Mouse (Mus musculus): ENCODE measurements around the gene Plcl2. TPM values are rescaled to one million over a fixed set of nuclear protein-coding genes. Genes with fewer than 3 reads are reported as not detected.
"Not testable (repeated sequence)": the region's sequence is repeated elsewhere in the genome, so short reads cannot be mapped to it uniquely, and the experiment has no call there.

Gene Plcl2
- polyA plus RNA-seq, 1 experiment from 2014 or later: 1.5 TPM

DNA sequence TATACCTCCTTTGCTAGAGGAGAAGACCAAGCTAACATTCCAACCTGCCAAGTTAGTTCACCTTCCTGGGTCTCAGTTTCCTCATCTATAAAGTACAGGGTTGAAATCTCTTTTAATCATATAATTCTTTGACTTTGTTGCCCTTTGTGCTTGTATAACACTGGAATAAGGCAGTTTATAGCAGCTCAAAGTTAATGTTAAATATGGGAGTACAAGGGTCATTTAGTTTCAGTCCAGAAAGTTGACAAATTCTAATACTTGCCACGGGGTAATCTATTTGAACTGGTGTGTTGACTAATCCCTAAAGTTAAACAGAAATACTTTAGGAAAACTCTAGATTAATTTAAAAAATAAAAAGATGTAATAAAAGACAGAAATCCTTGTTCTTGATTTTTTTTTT lies 35.7 kb downstream of the Plcl2 start:
- Histone ChIP-seq H3K27me3 (ENCODE audit: control insufficient read depth, insufficient read depth, low read depth, low read length) (no peaks in the 10 kb centered on the region), H3K9ac (ENCODE audit: low read depth, low read length) (no peak overlapping the region), H3K4me3 (ENCODE audit: low read depth, low read length) (no peak overlapping the region), H3K9me3 (replicated peaks; ENCODE audit: control insufficient read depth, low read length) (no peaks in the 10 kb centered on the region), H3K27ac (ENCODE audit: low read length) (peak overlapping the region; percentile 67; the same call in 1 of the 2 replicates), H3K4me2 (ENCODE audit: low read depth, low read length) (no peak overlapping the region), H3K36me3 (ENCODE audit: control insufficient read depth, insufficient read depth) (no peaks in the 10 kb centered on the region), H3K4me1 (ENCODE audit: control insufficient read depth, low read depth, low read length) (no peaks in the 10 kb centered on the region)
- ATAC-seq (ENCODE audit: low read depth): peak; percentile 78
- 47% methylated on average over 1 of the region's 1 CpGs for WGBS (ENCODE audit: insufficient replicate concordance)

DNA sequence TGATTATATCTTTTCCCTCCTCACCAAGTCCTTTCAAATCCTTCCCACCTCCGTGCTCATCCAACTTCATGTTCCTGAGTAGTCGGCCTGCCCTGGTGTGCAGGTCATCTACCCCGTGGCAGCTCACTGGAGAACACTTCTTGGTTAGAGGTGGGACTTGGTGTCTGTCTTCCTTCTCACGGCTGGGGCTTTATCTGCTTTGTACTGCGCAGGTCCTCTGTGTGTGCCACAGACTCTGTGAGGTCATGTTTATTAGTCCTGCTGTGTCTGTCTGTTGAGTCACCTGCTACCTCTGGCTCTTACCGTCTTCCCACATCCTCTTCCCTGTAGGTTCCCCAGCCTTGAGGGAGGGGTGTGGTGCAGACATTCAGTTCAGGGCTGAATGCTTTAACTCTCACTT lies 36.1 kb downstream of the Plcl2 start:
- H3K27me3 ChIP-seq (ENCODE audit: control insufficient read depth, insufficient read depth, low read depth, low read length): no peaks in the 10 kb centered on the region
- H3K36me3 ChIP-seq (ENCODE audit: control insufficient read depth, insufficient read depth): no peaks in the 10 kb centered on the region
- no peak overlapping the region for H3K4me3 ChIP-seq (ENCODE audit: low read depth, low read length)
- no peaks in the 10 kb centered on the region for H3K4me1 ChIP-seq (ENCODE audit: control insufficient read depth, low read depth, low read length)
- H3K27ac ChIP-seq (ENCODE audit: low read length): peak overlapping the region; percentile 67; the same call in 1 of the 2 replicates
- H3K9me3 ChIP-seq (replicated peaks; ENCODE audit: control insufficient read depth, low read length): no peaks in the 10 kb centered on the region
- 37% methylated on average over 6 of the region's 6 CpGs for WGBS (ENCODE audit: insufficient replicate concordance)
- peak; percentile 85 for ATAC-seq (ENCODE audit: low read depth)
- no peak overlapping the region for H3K4me2 ChIP-seq (ENCODE audit: low read depth, low read length)
- H3K9ac ChIP-seq (ENCODE audit: low read depth, low read length): no peak overlapping the region

DNA sequence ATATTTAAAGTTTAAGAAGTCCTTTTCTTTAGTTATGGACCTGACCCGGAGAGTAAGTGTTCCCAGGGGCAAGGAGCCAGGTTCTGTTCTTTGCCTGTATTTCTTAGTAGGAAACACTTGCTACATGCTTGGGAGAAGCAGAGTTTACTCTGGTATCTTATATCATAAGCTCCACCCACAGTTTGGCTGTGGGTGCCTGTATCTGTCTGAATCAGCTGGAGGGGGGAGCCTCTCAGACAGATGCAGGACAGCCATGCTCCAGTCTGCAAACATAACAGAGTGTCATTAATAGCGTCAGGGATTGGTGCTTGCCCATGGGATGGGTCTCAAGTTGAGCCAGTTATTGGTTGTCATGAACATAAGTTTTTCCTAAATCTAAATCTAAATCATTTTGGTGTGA lies 42.9 kb downstream of the Plcl2 start:
- H3K27ac ChIP-seq (ENCODE audit: low read length): no peak overlapping the region
- no peaks in the 10 kb centered on the region for H3K9me3 ChIP-seq (replicated peaks; ENCODE audit: control insufficient read depth, low read length)
- no peak overlapping the region for H3K4me2 ChIP-seq (ENCODE audit: low read depth, low read length)
- peak; percentile 60 for ATAC-seq (ENCODE audit: low read depth)
- no peak overlapping the region for H3K9ac ChIP-seq (ENCODE audit: low read depth, low read length)
- WGBS (ENCODE audit: insufficient replicate concordance): 41% methylated on average over 2 of the region's 2 CpGs
- H3K36me3 ChIP-seq (ENCODE audit: control insufficient read depth, insufficient read depth): no peaks in the 10 kb centered on the region
- no peaks in the 10 kb centered on the region; the same call in none of the 2 replicates for H3K4me1 ChIP-seq (ENCODE audit: control insufficient read depth, low read depth, low read length)
- H3K4me3 ChIP-seq (ENCODE audit: low read depth, low read length): no peak overlapping the region
- H3K27me3 ChIP-seq (ENCODE audit: control insufficient read depth, insufficient read depth, low read depth, low read length): no peaks in the 10 kb centered on the region

DNA sequence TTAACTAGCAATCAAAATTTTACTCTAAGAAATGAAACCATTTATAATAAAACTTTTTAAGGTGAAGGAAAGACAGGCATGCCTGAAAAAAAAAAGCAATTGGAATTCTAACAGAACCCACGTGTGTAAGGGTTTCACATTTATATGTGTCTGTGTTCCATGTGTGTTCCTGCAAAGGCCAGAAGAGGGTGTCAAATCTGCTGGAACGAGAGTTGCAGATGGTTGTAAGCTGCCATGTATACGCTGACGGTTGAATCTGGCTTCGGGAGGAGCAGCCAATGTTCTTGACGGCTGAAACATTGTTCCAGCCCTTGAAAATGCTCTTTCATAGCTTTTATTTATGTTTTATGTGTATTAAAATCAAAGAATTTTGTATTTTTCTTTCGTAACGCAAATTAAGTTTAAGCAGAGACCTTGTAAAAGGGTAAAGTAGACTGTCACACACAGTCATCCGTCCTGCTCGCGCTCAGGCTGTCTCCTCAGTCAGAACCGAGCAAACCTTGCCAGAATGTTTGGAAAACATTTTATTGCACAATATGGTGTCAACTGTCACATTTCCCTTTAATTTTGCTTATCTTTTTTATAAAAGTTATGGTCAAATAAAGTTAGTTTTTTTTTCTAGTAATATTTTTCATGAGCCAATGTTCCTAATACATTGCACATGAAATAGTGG lies 48.5 kb downstream of the Plcl2 start:
- Histone ChIP-seq H3K9me3 (replicated peaks; ENCODE audit: control insufficient read depth, low read length) (no peaks in the 10 kb centered on the region), H3K4me1 (ENCODE audit: control insufficient read depth, low read depth, low read length) (no peaks in the 10 kb centered on the region), H3K9ac (ENCODE audit: low read depth, low read length) (no peak overlapping the region), H3K36me3 (ENCODE audit: control insufficient read depth, insufficient read depth) (no peaks in the 10 kb centered on the region), H3K27me3 (ENCODE audit: control insufficient read depth, insufficient read depth, low read depth, low read length) (no peaks in the 10 kb centered on the region), H3K4me2 (ENCODE audit: low read depth, low read length) (no peak overlapping the region), H3K27ac (ENCODE audit: low read length) (no peak overlapping the region), H3K4me3 (ENCODE audit: low read depth, low read length) (no peak overlapping the region)
- no peak for ATAC-seq (ENCODE audit: low read depth)
- WGBS (ENCODE audit: insufficient replicate concordance): 73% methylated on average over 12 of the region's 12 CpGs

DNA sequence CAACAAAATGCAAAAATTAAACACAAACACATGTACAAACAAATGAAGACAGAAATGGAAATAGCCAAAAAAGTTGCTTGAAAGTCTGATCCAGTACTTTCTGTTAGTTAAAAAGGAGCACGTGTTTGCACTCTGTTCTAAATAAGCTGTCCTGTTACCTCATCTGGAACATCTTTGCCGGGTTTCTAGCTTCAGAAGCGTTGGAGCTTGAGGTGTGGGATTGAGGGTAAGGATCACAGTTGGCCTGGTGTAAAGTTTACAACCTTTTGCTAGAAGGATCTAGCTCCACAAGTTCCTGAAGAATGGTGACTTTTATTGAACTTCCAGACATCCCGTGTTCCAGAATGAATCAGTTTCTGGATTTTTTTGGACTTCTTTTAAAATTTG lies 49.0 kb downstream of the Plcl2 start:
- H3K27ac ChIP-seq (ENCODE audit: low read length): no peak overlapping the region

DNA sequence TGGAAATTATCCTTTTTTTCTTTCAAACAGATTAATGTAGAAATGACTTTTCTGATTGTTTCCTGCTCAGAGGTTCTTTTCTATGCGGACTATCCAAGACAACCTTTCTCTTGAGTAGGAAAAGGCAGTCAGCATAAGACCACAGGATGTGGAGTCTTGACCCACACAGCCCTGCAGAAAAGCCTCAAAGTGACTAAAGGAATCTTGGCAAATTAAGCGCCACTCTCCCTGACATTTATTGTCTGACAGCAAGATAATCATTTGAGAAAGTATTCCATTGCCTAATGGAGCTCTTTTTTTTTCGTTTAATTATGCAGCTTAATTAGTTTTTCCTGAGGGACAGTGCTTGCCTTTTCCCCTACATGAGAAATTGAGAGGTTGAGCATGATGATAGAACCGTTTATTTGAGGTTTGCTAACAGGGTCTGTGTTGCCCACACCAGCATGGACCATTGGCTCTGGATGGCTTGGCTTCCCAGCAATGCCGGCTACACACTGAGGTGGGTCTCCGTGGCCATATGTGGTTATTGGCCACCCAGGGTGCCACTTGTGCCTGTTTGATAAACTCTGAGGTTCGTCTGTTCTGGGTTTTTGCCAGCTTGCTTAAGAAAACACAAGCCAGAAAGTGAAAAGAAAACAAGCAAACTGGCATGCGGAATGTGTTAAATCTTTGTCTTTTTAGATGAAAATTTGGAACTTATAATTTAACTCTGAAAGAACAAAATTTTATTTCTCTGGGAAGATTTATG lies 56.3 kb downstream of the Plcl2 start:
- no peak for ATAC-seq (ENCODE audit: low read depth)
- WGBS (ENCODE audit: insufficient replicate concordance): 46% methylated on average over 8 of the region's 8 CpGs

More for the DNA sequence above, 49.0 kb downstream of the Plcl2 start:
- no peaks in the 10 kb centered on the region for H3K36me3 ChIP-seq (ENCODE audit: control insufficient read depth, insufficient read depth)
- H3K4me2 ChIP-seq (ENCODE audit: low read depth, low read length): no peak overlapping the region
- no peak overlapping the region for H3K9ac ChIP-seq (ENCODE audit: low read depth, low read length)
- no peak overlapping the region for H3K4me3 ChIP-seq (ENCODE audit: low read depth, low read length)
- 63% methylated on average over 4 of the region's 4 CpGs for WGBS (ENCODE audit: insufficient replicate concordance)
- ATAC-seq (ENCODE audit: low read depth): no peak
- no peaks in the 10 kb centered on the region for H3K4me1 ChIP-seq (ENCODE audit: control insufficient read depth, low read depth, low read length)
- H3K9me3 ChIP-seq (replicated peaks; ENCODE audit: control insufficient read depth, low read length): no peaks in the 10 kb centered on the region
- no peaks in the 10 kb centered on the region for H3K27me3 ChIP-seq (ENCODE audit: control insufficient read depth, insufficient read depth, low read depth, low read length)

DNA sequence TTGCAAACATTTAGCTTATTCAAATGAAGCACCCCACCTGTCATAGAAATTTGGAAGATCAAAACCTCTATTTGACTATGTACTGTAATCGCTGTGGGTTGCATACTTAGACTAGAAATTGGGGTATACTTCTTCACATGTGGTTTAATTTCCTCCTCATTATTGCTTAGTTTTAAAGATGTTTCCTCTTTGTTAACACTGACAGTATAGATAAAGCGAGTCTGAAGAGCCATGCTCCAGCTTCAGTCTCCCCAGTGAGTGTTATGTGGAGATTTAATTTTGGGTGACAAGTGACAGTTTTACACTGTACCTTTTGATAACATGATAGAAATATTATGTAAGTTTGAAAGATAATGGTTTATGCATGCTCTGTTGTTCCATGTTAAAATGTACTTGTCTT lies 59.6 kb downstream of the Plcl2 start:
- no peaks in the 10 kb centered on the region for H3K36me3 ChIP-seq (ENCODE audit: control insufficient read depth, insufficient read depth)
- no peak overlapping the region for H3K27ac ChIP-seq (ENCODE audit: low read length)
- H3K27me3 ChIP-seq (ENCODE audit: control insufficient read depth, insufficient read depth, low read depth, low read length): no peaks in the 10 kb centered on the region
- no peaks in the 10 kb centered on the region for H3K9me3 ChIP-seq (replicated peaks; ENCODE audit: control insufficient read depth, low read length)
- no peak overlapping the region for H3K9ac ChIP-seq (ENCODE audit: low read depth, low read length)
- no peak overlapping the region for H3K4me2 ChIP-seq (ENCODE audit: low read depth, low read length)
- no peaks in the 10 kb centered on the region; the same call in 1 of the 2 replicates for H3K4me1 ChIP-seq (ENCODE audit: control insufficient read depth, low read depth, low read length)
- WGBS (ENCODE audit: insufficient replicate concordance): 31% methylated on average over 2 of the region's 2 CpGs
- no peak for ATAC-seq (ENCODE audit: low read depth)
- H3K4me3 ChIP-seq (ENCODE audit: low read depth, low read length): no peak overlapping the region

More for the DNA sequence above, 56.3 kb downstream of the Plcl2 start:
- Histone ChIP-seq H3K36me3 (ENCODE audit: control insufficient read depth, insufficient read depth) (no peaks in the 10 kb centered on the region), H3K4me3 (ENCODE audit: low read depth, low read length) (no peak overlapping the region), H3K4me2 (ENCODE audit: low read depth, low read length) (no peak overlapping the region), H3K9ac (ENCODE audit: low read depth, low read length) (no peak overlapping the region), H3K27me3 (ENCODE audit: control insufficient read depth, insufficient read depth, low read depth, low read length) (no peaks in the 10 kb centered on the region), H3K4me1 (ENCODE audit: control insufficient read depth, low read depth, low read length) (no peaks in the 10 kb centered on the region), H3K9me3 (replicated peaks; ENCODE audit: control insufficient read depth, low read length) (no peaks in the 10 kb centered on the region), H3K27ac (ENCODE audit: low read length) (no peak overlapping the region)

DNA sequence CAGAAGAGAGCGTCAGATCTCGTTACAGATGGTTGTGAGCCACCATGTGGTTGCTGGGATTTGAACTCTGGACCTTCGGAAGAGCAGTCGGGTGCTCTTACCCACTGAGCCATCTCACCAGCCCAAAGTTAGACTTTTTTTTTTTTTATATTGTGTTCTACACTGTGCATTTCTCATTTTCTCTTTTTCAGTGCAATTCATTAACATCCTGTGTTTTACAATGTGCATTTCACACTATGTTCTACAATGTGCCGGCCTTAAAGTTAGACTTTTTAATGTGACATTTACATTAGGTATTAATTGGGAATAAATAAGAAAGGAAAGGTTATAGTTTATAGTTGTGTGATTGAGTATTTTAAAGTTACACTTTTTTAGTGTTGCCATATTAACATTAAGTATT lies 61.0 kb downstream of the Plcl2 start:
- 73% methylated on average over 5 of the region's 5 CpGs for WGBS (ENCODE audit: insufficient replicate concordance)
- not testable (repeated sequence) for H3K4me3 ChIP-seq (ENCODE audit: low read depth, low read length)

DNA sequence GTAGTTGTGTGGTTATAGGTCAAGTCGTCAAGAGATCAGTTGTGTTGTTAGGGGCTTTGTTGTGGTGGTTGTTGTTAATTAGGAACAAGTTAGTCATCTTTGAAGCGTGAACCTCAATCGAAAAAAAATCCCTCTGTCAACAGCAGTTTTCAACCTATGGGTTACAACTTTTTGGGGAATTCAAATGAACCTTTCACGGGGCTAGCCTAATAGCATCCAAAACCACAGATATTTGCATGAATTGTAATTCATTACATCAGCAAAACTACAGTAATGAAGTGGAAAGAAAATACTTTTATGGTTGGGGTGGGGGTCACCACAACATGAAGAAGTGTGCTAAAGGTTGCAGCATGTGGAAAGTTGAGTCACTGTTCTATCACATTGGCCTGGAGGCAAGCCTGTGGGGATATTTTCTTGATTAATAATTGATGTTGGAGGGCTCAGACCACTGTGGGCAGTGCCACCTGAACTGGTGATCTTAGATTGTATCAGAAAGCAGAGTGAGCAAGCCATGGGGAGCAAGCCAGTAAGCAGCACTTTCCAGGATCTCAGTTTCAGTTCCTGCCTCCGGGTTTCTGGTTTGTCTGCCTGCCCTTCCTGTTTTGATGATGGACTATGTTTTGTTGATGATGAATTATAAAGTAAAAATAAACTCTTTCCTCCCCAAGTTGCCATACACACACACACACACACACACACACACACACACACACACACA lies 61.6 kb downstream of the Plcl2 start:
- Histone ChIP-seq H3K9ac (ENCODE audit: low read depth, low read length) (no peak overlapping the region), H3K4me1 (ENCODE audit: control insufficient read depth, low read depth, low read length) (no peaks in the 10 kb centered on the region; the same call in 1 of the 2 replicates), H3K9me3 (replicated peaks; ENCODE audit: control insufficient read depth, low read length) (no peaks in the 10 kb centered on the region), H3K4me2 (ENCODE audit: low read depth, low read length) (no peak overlapping the region), H3K4me3 (ENCODE audit: low read depth, low read length) (no peak overlapping the region), H3K36me3 (ENCODE audit: control insufficient read depth, insufficient read depth) (no peaks in the 10 kb centered on the region), H3K27ac (ENCODE audit: low read length) (no peak overlapping the region), H3K27me3 (ENCODE audit: control insufficient read depth, insufficient read depth, low read depth, low read length) (no peaks in the 10 kb centered on the region)
- 55% methylated on average over 5 of the region's 5 CpGs for WGBS (ENCODE audit: insufficient replicate concordance)
- ATAC-seq (ENCODE audit: low read depth): no peak

More for the DNA sequence above, 61.0 kb downstream of the Plcl2 start:
- not testable (repeated sequence) for H3K4me2 ChIP-seq (ENCODE audit: low read depth, low read length); H3K27me3 ChIP-seq (ENCODE audit: control insufficient read depth, insufficient read depth, low read depth, low read length); H3K9ac ChIP-seq (ENCODE audit: low read depth, low read length); H3K27ac ChIP-seq (ENCODE audit: low read length); H3K9me3 ChIP-seq (replicated peaks; ENCODE audit: control insufficient read depth, low read length); H3K4me1 ChIP-seq (ENCODE audit: control insufficient read depth, low read depth, low read length); H3K36me3 ChIP-seq (ENCODE audit: control insufficient read depth, insufficient read depth); ATAC-seq (ENCODE audit: low read depth)

Measured in liver, embryonic 16.5 days (tissue).